Mouse (Mus musculus): Measurements from ENCODE around the gene Ttc3. TPM values are rescaled to one million over a fixed set of nuclear protein-coding genes. Genes with fewer than 3 reads are reported as not detected.
"Not testable (repeated sequence)": the region's sequence is repeated elsewhere in the genome, so short reads cannot be mapped to it uniquely, and the experiment has no call there.

Ttc3 gene
- total RNA-seq, 2 experiments from 2014 or later: 12.0 to 39.3 TPM

GRCm38 (mm10) chr16:94414151-94414550 lies 43.7 kb downstream of the Ttc3 start:
- no peak for ATAC-seq (ENCODE audit: poor library complexity, severe bottlenecking)

DNA sequence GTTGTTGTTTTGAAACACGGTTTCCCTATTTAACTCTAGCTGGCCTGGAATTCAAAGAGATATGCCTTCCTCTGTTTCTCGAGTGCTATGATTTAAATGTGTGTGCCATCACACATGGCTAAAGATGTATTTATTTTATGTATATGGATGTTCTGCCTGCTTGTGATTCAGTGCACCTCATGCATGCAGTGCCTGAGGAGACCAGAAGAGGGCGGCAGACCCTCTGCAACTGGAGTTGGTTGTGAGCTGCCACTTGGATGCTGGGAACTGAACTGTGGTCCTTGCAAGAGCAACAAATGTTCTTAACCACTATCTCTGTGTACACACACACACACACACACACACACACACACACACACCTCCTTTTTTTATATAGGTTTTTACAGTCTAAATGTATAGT lies 50.1 kb downstream of the Ttc3 start:
- ATAC-seq (ENCODE audit: poor library complexity, severe bottlenecking): no peak

DNA sequence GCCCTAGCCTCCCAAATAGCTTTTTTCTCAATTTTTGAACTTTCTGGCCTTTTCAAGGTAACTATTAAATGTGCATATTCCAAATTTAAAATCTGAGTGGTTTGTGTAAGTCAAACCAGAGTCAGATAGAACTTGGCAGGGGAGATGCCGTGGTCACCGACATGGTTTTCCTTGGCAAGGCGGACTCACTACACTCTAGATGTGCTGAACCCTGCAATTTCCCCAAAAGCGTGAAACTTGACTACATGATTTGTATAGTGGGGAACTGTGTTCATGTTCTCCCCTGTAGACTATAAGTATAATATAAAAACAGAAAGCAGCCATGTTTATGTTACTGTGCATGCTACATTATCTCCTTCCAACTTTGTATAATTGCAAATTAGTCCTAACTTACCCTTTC lies 58.5 kb downstream of the Ttc3 start:
- no peak for ATAC-seq (ENCODE audit: poor library complexity, severe bottlenecking)

DNA sequence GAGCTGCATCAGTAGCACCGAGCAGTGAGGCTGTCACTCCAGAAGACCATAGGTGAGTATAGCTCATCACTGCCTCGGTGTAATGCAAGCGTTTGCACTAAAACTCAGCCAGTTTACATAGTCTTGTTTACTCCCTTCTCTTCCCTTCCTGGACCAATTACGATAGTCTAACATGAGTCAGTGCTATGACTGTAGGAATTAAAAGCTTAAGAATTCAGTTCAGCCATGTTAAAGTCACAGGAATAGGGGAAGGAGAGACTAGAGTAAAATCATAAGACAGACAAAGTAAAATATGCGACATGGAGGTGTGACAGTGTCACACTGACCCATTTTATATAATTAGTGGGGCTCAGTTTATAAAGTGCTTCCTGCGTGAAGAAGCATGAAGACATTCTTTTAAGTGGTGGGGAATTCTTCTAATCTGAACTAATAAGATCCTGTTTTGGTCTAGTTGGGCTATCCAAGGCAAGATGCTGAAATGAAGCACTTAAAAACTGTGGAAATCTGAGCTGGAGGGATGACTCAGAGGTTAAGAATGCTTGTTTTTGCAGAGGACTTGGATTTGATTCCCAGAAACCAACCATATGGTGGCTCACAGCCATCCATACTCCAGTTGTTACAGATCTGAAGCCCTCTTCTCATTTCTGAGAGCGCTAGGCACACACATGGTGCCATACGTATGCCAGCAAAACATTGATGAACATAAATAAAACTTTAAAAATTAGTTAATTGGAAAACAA lies 65.2 kb downstream of the Ttc3 start:
- ATAC-seq (ENCODE audit: poor library complexity, severe bottlenecking): no peak

DNA sequence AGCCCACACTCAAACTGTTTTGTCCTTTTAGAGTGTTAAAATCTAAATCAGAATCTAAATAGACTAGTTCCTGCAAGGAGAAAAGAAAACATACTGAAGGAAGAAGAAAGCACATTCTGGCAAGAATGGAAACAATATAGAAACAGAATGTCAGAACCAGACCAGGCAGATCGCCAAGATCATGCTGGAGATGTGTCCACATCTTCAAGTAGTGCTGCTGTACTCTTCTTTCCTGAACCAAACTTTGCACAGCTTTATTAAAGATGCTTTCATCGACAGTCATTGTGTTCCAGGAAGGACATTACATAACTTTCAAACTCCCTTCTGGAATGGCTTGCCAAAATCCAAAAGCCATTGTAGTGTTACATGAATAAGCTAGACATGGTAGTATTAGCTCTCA lies 66.4 kb downstream of the Ttc3 start:
- ATAC-seq (ENCODE audit: poor library complexity, severe bottlenecking): no peak

- no peak for ATAC-seq (ENCODE audit: poor library complexity, severe bottlenecking)
These were observed 70.9 kb downstream of the Ttc3 start for GRCm38 (mm10) chr16:94441361-94441760.

DNA sequence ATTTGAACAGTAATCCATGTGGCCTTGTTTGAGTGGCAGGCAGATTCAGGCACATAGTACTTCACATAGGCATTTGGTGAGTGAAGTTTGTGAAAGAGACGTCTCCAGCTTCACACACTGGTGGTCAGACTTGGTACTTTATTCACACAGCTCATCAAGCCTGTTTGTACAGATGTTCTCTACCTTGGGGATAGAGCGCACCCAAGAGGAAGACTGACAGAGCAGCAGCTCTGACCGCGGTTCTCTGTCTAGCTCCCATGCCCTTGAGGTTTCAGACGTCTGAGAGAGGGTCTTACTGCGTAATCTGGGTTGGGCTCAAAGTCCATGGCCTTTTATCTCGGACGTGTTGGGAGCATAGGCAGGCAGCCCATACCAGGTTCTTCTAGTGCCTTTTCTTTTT lies 78.7 kb downstream of the Ttc3 start:
- no peak for ATAC-seq (ENCODE audit: poor library complexity, severe bottlenecking)

GRCm38 (mm10) chr16:94449632-94450031 lies 79.2 kb downstream of the Ttc3 start:
- peak; percentile 12; the same call in 1 of the 2 replicates for ATAC-seq (ENCODE audit: poor library complexity, severe bottlenecking)

GRCm38 (mm10) chr16:94451545-94452488 lies 81.4 kb downstream of the Ttc3 start:
- ATAC-seq (ENCODE audit: poor library complexity, severe bottlenecking): no peak

DNA sequence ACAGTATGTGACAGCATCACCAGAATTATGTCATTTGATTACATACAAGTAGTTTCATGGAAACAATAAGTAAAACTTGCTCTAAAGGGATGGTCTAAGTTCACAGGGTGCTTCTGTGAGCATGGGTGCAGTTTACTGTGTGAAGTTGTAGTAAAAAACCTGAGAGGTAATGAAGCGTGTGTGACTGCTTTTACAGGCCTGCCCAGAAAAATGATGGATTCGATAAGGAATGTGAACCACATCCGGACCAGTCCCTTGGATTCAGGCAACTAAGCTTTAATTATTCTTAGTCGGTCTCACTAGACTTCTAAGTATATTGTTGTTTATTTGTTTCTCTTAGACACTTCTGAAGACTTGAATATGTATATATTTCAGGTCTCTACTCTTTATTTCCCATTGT lies 82.3 kb downstream of the Ttc3 start:
- no peak for ATAC-seq (ENCODE audit: poor library complexity, severe bottlenecking)

- ATAC-seq (ENCODE audit: poor library complexity, severe bottlenecking): no peak
These were observed 83.7 kb downstream of the Ttc3 start for GRCm38 (mm10) chr16:94454146-94454545.

DNA sequence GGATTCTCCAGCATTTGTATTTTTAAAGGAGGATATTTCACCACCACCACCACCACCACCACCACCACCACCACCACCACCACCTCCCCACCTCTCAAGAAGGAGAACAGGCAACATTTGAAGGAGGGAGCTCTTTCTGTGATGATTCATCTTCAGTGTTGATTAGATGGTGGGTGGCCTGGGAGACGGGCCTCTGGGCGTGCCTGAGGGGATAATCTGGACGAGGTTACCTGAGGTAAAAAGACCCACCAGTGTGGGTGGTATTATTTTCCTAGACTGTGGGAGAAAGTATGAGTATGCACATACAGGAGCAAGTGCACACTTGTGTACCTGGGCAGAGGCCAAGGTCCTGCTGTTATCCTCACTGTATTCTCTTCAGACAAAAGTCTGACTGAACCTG lies 93.6 kb downstream of the Ttc3 start:
- ATAC-seq (ENCODE audit: poor library complexity, severe bottlenecking): no peak

GRCm38 (mm10) chr16:94465900-94466299 lies 95.5 kb downstream of the Ttc3 start:
- no peak for ATAC-seq (ENCODE audit: poor library complexity, severe bottlenecking)

DNA sequence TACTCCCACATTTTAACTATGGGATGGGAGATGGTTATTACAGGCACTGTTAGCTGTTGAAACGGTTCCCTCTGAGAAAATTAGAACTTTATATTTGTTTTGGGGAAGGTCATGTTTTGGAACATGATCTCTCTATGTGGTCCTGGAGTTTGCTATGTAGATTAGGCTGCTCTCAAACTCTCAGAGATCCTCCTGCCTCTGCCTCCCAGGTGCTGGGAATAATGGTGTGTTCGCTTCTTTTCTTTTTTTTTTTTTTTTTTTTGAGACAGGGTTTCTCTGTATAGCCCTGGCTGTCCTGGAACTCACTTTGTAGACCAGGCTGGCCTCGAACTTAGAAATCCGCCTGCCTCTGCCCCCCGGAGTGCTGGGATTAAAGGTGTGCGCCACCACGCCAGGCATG lies 95.9 kb downstream of the Ttc3 start:
- not testable (repeated sequence) for ATAC-seq (ENCODE audit: poor library complexity, severe bottlenecking)

- no peak for ATAC-seq (ENCODE audit: poor library complexity, severe bottlenecking)
These were observed 97.1 kb downstream of the Ttc3 start for GRCm38 (mm10) chr16:94467337-94468055.

- no peak for ATAC-seq (ENCODE audit: poor library complexity, severe bottlenecking)
These were observed 98.0 kb downstream of the Ttc3 start for GRCm38 (mm10) chr16:94468391-94468790.

GRCm38 (mm10) chr16:94472515-94472951 lies 102.1 kb downstream of the Ttc3 start:
- ATAC-seq (ENCODE audit: poor library complexity, severe bottlenecking): no peak

DNA sequence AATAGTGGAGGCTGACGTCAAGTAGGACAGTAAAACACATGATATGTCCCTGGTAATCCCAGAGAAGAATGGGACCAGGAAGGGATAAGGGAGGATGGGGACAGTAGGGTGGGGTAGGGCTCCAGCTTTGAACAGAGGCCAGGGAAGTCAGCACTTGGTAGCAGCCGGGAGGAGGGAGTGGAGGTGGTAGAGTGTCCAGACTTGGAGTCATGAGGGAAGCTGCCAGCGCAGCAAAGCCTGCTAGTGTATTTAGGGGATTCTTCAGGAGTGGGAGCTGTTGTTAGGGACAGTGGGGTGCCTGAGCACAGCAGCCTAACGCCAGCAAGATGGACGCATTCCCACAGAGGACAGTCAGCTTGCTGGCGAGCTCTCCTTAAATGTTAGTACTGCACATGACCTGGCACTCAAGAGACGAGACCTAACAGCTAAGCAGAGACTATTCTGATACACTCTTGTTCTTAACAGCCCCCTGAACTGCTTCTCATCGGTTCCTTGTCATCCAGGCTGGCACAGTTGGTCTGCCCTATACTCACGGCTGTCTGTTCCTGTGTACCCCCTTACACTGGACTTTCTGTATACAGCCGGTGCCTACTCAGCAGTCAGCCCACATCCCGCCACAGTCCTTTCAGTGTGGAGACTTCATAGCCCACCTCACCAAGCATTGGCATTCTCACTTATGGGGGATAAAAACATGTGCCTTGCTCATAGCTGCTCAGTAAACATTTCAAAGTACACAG lies 102.8 kb downstream of the Ttc3 start:
- ATAC-seq (ENCODE audit: poor library complexity, severe bottlenecking): no peak

DNA sequence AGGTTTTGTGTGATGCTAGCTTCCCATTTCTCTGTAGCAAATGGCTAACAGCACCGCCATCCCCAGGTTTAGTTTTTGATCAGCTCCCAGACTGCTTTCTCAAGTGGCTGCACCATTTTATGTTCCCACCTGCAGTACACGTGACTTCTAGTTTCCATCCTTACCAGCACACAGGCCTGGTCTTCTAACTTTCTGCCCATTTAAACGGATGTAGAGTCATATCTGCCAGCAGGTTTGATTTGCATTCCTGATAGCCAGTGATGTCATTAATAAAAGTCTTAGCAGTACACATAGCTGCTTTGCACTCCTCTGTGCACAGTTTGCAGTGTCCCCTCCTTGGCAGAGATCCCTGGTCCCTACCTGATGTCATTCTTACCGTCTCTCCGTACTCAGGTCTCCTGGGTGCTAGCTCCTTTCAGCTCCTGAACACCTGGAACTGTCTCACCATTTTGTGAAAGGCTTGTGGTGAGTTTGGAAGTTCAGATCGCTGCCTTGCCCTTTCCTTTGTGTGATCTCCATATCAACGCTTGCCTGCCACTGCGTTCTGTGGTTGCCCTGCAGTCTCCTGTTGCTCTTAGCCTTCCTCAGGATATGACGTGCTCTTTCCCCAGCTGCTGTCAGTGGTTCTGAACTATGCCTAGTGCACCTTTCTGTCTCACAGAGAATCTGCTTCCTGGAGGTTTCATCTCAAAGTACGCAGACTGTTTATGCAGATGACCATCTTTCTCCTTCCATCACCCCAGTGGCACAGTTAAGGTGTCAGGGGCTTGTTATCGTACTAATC lies 114.5 kb downstream of the Ttc3 start:
- no peak for ATAC-seq (ENCODE audit: poor library complexity, severe bottlenecking)

DNA sequence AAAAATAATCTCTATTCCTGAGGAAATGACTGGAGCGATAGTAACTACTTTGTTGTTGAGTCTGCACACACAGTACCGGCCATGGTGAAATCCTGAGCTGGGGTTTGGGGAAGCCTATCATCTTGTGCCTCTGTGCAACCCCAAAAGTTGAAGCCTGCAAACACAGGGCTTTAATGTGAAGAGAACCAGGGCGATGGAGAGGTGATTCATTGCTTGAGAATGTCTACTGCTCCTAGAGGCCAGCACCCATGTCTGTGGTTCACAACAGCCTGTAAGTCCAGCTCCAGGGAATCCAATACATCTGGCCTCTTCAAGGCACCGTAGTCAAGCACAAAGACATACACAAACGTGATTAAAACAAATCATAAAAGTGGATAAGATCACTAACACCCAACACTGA lies 116.9 kb downstream of the Ttc3 start:
- no peak for ATAC-seq (ENCODE audit: poor library complexity, severe bottlenecking)

Data from megakaryocyte, adult 5-6 weeks (primary cell).